Mouse (Mus musculus) stomach, postnatal 0 days (tissue): ENCODE data around the gene Commd1. TPM values are rescaled to one million over a fixed set of nuclear protein-coding genes. Genes with fewer than 3 reads are reported as not detected.
A peak's percentile ranks its signal among the peaks of the same experiment; 100 is the strongest.

Experiments used
- ATAC-seq: fragments of 200-750 bp; cut with Nextera tagmentation; 2 replicates; pipeline ENCODE4 v1.8.0; 2017; ENCODE audit not compliant: low FRiP score, low TSS enrichment
- DNase-seq: peaks from one replicate; pipeline ENCODE4 v3.0.0-alpha.2; 2016; ENCODE audit warnings: low spot score
- H3K27ac ChIP-seq: fragments of 300-500 bp; sonication (generic); replicated peaks from 2 replicates; pipeline ENCODE4 v1.5.1; 2014; ENCODE audit warnings: mild to moderate bottlenecking, control low read depth
- H3K27me3 ChIP-seq: fragments of 300-500 bp; sonication (generic); 2 replicates; pipeline ENCODE4 v1.6.1; 2014; ENCODE audit warnings: low read length; ENCODE audit not compliant: control insufficient read depth, insufficient read depth
- H3K36me3 ChIP-seq: fragments of 300-500 bp; sonication (generic); 2 replicates; pipeline ENCODE4 v1.6.1; 2014; ENCODE audit warnings: low read length, mixed read lengths; ENCODE audit not compliant: control insufficient read depth, insufficient read depth
- H3K4me1 ChIP-seq: fragments of 300-500 bp; sonication (generic); replicated peaks from 2 replicates; pipeline ENCODE4 v1.6.1; 2014; ENCODE audit warnings: antibody characterized with exemption; ENCODE audit not compliant: control insufficient read depth, insufficient read depth
- H3K4me2 ChIP-seq: fragments of 300-500 bp; sonication (generic); replicated peaks from 2 replicates; pipeline ENCODE4 v1.6.1; 2014; ENCODE audit warnings: low read depth, mild to moderate bottlenecking, control low read depth, moderate library complexity
- H3K4me3 ChIP-seq: fragments of 300-500 bp; sonication (generic); 2 replicates; pipeline ENCODE4 v1.5.1; 2014; ENCODE audit warnings: low read depth, low read length, control low read depth
- H3K9ac ChIP-seq: fragments of 300-500 bp; sonication (generic); 2 replicates; pipeline ENCODE4 v1.6.1; 2014; ENCODE audit warnings: mild to moderate bottlenecking, low read length, control low read depth, mixed read lengths
- H3K9me3 ChIP-seq: fragments of 300-500 bp; sonication (generic); 2 replicates; pipeline ENCODE4 v1.6.1; 2016; ENCODE audit warnings: low read length; ENCODE audit not compliant: control insufficient read depth
- CTCF ChIP-seq: IDR thresholded peaks from 2 replicates; pipeline ENCODE4 v1.5.1; 2016; ENCODE audit warnings: antibody characterized with exemption, low read depth, mild to moderate bottlenecking, moderate library complexity
- EP300 ChIP-seq: optimal IDR thresholded peaks from 2 replicates; pipeline ENCODE3; 2016; ENCODE audit warnings: antibody characterized with exemption
- WGBS: fragments of 180-500 bp; shearing (Covaris S2); extraction: QIAGEN DNeasy Blood & Tissue Kit; methylation state at CpG from one replicate; pipeline ENCODE4 v1.1.7; 2014; 5-methylcytosine and 5-hydroxymethylcytosine counted together
- polyA plus RNA-seq: library from polyadenylated mRNA; unstranded; fragments of >200 nt; fragmentation: Nextera tagmentation; extraction: Ambion mirVana; gene quantifications from 2 replicates; pipeline ENCODE4 v1.2.1, GENCODE M21; 2015

Gene Commd1
- polyA plus RNA-seq, 1 experiment from 2014 or later = 269 TPM

- DNase-seq = no peak
- WGBS = 68% methylated on average over 4 of the region's 4 CpGs
- ATAC-seq = no peak
- 0 out of 2 replicates have a peak, but pooled peaks cover 3% of the 10 kb centered on the region for H3K9me3 ChIP-seq
- H3K36me3 ChIP-seq = no peaks in the 10 kb centered on the region
- no peak overlapping the region for H3K9ac ChIP-seq
- H3K4me2 ChIP-seq = no peak overlapping the region
- no peak overlapping the region for H3K27ac ChIP-seq
- no peaks in the 10 kb centered on the region for H3K4me1 ChIP-seq
- TF ChIP-seq EP300 = no peak
- TF ChIP-seq CTCF = peak; percentile 62
- no peaks in the 10 kb centered on the region for H3K27me3 ChIP-seq
- no peak overlapping the region for H3K4me3 ChIP-seq
These were observed 16.7 kb downstream of the Commd1 start for GRCm38 (mm10) chr11:22965503-22965902.

- TF ChIP-seq EP300 (no peak), CTCF (no peak)
- Histone ChIP-seq H3K9me3 (0 out of 2 replicates have a peak, but pooled peaks cover 3% of the 10 kb centered on the region), H3K27ac (no peak overlapping the region), H3K4me1 (no peaks in the 10 kb centered on the region), H3K36me3 (no peaks in the 10 kb centered on the region), H3K27me3 (no peaks in the 10 kb centered on the region), H3K4me2 (no peak overlapping the region), H3K9ac (no peak overlapping the region), H3K4me3 (no peak overlapping the region)
- 73% methylated on average over 4 of the region's 4 CpGs for WGBS
- ATAC-seq (no peak), DNase-seq (no peak)
These were observed 17.8 kb downstream of the Commd1 start for GRCm38 (mm10) chr11:22964401-22964800.

GRCm38 (mm10) chr11:22962101-22962500 is 20.1 kb downstream of the Commd1 start:
- DNase-seq = no peak
- H3K4me2 ChIP-seq = no peak overlapping the region
- 88% methylated on average over 1 of the region's 1 CpGs for WGBS
- no peaks in the 10 kb centered on the region for H3K9me3 ChIP-seq
- H3K27me3 ChIP-seq = no peaks in the 10 kb centered on the region
- no peak overlapping the region for H3K9ac ChIP-seq
- H3K27ac ChIP-seq = no peak overlapping the region
- H3K4me3 ChIP-seq = no peak overlapping the region
- 0 out of 2 replicates have a peak, but pooled peaks cover 2% of the 10 kb centered on the region for H3K36me3 ChIP-seq
- H3K4me1 ChIP-seq = no peaks in the 10 kb centered on the region
- TF ChIP-seq EP300 (no peak), CTCF (no peak)
- ATAC-seq = no peak

- Histone ChIP-seq H3K36me3 (peaks cover 2% of the 10 kb centered on the region; the same call in 1 of the 2 replicates), H3K9ac (no peak overlapping the region), H3K4me2 (no peak overlapping the region), H3K4me3 (no peak overlapping the region), H3K27me3 (no peaks in the 10 kb centered on the region), H3K27ac (no peak overlapping the region), H3K9me3 (no peaks in the 10 kb centered on the region), H3K4me1 (no peaks in the 10 kb centered on the region; the same call in 1 of the 2 replicates)
- WGBS = 85% methylated on average over 4 of the region's 4 CpGs
- TF ChIP-seq CTCF (peak; percentile 73), EP300 (no peak)
- ATAC-seq (no peak), DNase-seq (no peak)
These were observed 24.3 kb downstream of the Commd1 start for GRCm38 (mm10) chr11:22957791-22958374.

GRCm38 (mm10) chr11:22956830-22957229 is 25.4 kb downstream of the Commd1 start:
- DNase-seq = peak; percentile 72
- WGBS = 75% methylated on average over 4 of the region's 4 CpGs
- no peaks in the 10 kb centered on the region; the same call in 1 of the 2 replicates for H3K4me1 ChIP-seq
- H3K27me3 ChIP-seq = no peaks in the 10 kb centered on the region
- peaks cover 2% of the 10 kb centered on the region; the same call in 1 of the 2 replicates for H3K36me3 ChIP-seq
- H3K9me3 ChIP-seq = no peaks in the 10 kb centered on the region
- H3K27ac ChIP-seq = no peak overlapping the region
- TF ChIP-seq CTCF (peak; percentile 84), EP300 (no peak)
- no peak overlapping the region for H3K4me2 ChIP-seq
- ATAC-seq = peak; percentile 82
- no peak overlapping the region for H3K9ac ChIP-seq
- no peak overlapping the region for H3K4me3 ChIP-seq

DNA sequence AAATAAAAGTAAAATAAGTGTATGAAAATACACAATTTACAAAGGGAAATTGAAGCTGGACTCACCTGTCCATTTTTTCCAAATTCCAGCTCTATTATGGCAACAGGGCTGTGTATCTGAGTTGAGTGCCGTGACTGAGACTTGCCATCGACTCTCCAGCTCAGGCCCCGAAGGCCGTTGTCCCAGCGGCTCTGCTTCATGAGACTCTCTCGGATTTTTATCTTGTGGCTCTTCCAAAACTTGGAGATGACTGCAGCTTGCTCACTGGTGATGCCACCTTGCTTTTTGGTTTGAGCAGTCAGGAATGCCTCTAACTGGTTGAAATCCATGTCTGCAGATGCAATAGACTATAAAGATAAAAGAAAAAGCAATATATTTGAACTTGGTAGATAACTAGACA is 25.8 kb downstream of the Commd1 start:
- TF ChIP-seq CTCF = no peak
- no peak for TF ChIP-seq EP300
- Histone ChIP-seq H3K9me3 (no peaks in the 10 kb centered on the region), H3K27ac (no peak overlapping the region), H3K4me1 (no peaks in the 10 kb centered on the region; the same call in 1 of the 2 replicates), H3K9ac (no peak overlapping the region), H3K27me3 (no peaks in the 10 kb centered on the region), H3K36me3 (peaks cover 2% of the 10 kb centered on the region; the same call in 1 of the 2 replicates), H3K4me3 (no peak overlapping the region), H3K4me2 (no peak overlapping the region)
- WGBS = 93% methylated on average over 6 of the region's 6 CpGs
- DNase-seq = no peak
- no peak for ATAC-seq
